Comparison of ENCODE assay signal across 19 mouse cellular contexts in genomic region chr1:187779589-187780178, GRCm38 (mm10).
DNase-seq lines count a peak whose midpoint lies in the region; ATAC-seq lines count a peak whose summit lies in the region.
"Had no signal": no experiment of that assay in that cellular context is flagged by ENCODE, and none has a peak within 500 bp of the region (broad histone marks: within the 10 kb centered on the region; RNA-seq: fewer than 3 reads in every experiment).

No protein-coding gene starts in this region.

- no peaks in the 10 kb centered on the region for H3K9me3 ChIP-seq in midbrain, embryonic 13.5 days
- H3K9me3 ChIP-seq in midbrain, embryonic 11.5 days (ENCODE audit: control insufficient read depth, low read length), result no peaks in the 10 kb centered on the region
- H3K9me3 ChIP-seq in neural tube, embryonic 11.5 days (ENCODE audit: control insufficient read depth, low read length), result no peaks in the 10 kb centered on the region
- peaks cover 3% of the 10 kb centered on the region; the same call in 1 of the 2 replicates for H3K9me3 ChIP-seq in kidney, embryonic 16.5 days (ENCODE audit: low read length)
- no peaks in the 10 kb centered on the region for H3K9me3 ChIP-seq in heart, embryonic 11.5 days (replicated peaks; ENCODE audit: control insufficient read depth, low read length)

- no peaks in the 10 kb centered on the region for H3K4me1 ChIP-seq in midbrain, embryonic 13.5 days (replicated peaks)
- H3K4me1 ChIP-seq in midbrain, embryonic 11.5 days (ENCODE audit: control insufficient read depth, insufficient read depth, low read length), result no peaks in the 10 kb centered on the region
- 0 out of 2 replicates have a peak, but pooled peaks cover 3% of the 10 kb centered on the region for H3K4me1 ChIP-seq in neural tube, embryonic 11.5 days (ENCODE audit: control insufficient read depth, insufficient read depth, low read length)
- H3K4me1 ChIP-seq in kidney, embryonic 16.5 days (ENCODE audit: insufficient read depth, low read length), result no peaks in the 10 kb centered on the region
- no peaks in the 10 kb centered on the region for H3K4me1 ChIP-seq in heart, embryonic 11.5 days (ENCODE audit: control insufficient read depth, insufficient read depth, low read length)
- H3K4me1 ChIP-seq: heart, embryonic 12.5 days; midbrain, embryonic 12.5 days had no signal

- H3K9ac ChIP-seq in midbrain, embryonic 13.5 days (replicated peaks), result no peak overlapping the region
- H3K9ac ChIP-seq in midbrain, embryonic 11.5 days (ENCODE audit: low read length), result no peak overlapping the region
- no peak overlapping the region for H3K9ac ChIP-seq in neural tube, embryonic 11.5 days (ENCODE audit: low read length)
- H3K9ac ChIP-seq in kidney, embryonic 16.5 days (replicated peaks; ENCODE audit: low read length), result no peak overlapping the region
- H3K9ac ChIP-seq in heart, embryonic 11.5 days (ENCODE audit: low read depth, low read length), result no peak overlapping the region
- H3K9ac ChIP-seq: heart, embryonic 12.5 days; liver, embryonic 14.5 days; midbrain, embryonic 12.5 days had no signal

- no peak for DNase-seq in midbrain, embryonic 11.5 days (ENCODE audit: low spot score, missing footprints)
- DNase-seq in embryo, embryonic 11 days, result peak; percentile 53
- DNase-seq in forelimb bud, embryonic 11.5 days (ENCODE audit: low read depth, low spot score), result peak; percentile 53
- peak; percentile 21 for DNase-seq in neural tube, embryonic 11.5 days (ENCODE audit: low spot score)
- DNase-seq: adrenal gland, postnatal 14 days; cerebellum, postnatal 25 days; gastrocnemius, postnatal 25 days; heart, postnatal 36 days; kidney, adult 18-20 months; kidney, postnatal 36 days; lung, postnatal 14 days; thymus, postnatal 25 days had no signal

- 76% methylated on average over 10 of the region's 10 CpGs for WGBS in midbrain, embryonic 13.5 days
- 80% methylated on average over 10 of the region's 10 CpGs for WGBS in midbrain, embryonic 11.5 days
- 56% methylated on average over 10 of the region's 10 CpGs for WGBS in neural tube, embryonic 11.5 days
- WGBS in kidney, embryonic 16.5 days, result 77% methylated on average over 10 of the region's 10 CpGs
- WGBS in heart, embryonic 11.5 days (ENCODE audit: insufficient replicate concordance), result 74% methylated on average over 10 of the region's 10 CpGs

- ATAC-seq in midbrain, embryonic 13.5 days, result 0 out of 2 replicates have a peak, but pooled peaks have one; percentile 27
- ATAC-seq in midbrain, embryonic 11.5 days (ENCODE audit: low FRiP score), result no peak
- peak; percentile 45; the same call in 1 of the 2 replicates for ATAC-seq in neural tube, embryonic 11.5 days (ENCODE audit: insufficient read depth, low FRiP score, low TSS enrichment)
- no peak for ATAC-seq in kidney, embryonic 16.5 days (ENCODE audit: low FRiP score, low TSS enrichment)
- no peak for ATAC-seq in heart, embryonic 11.5 days (replicated peaks; ENCODE audit: insufficient number of reproducible peaks, low FRiP score, low TSS enrichment)
- ATAC-seq: CD4-positive, CD25-positive, alpha-beta regulatory T cell, adult 4 months had no signal

- no peaks in the 10 kb centered on the region for H3K36me3 ChIP-seq in midbrain, embryonic 13.5 days
- H3K36me3 ChIP-seq in midbrain, embryonic 11.5 days (ENCODE audit: control insufficient read depth, insufficient read depth, low read length), result no peaks in the 10 kb centered on the region
- H3K36me3 ChIP-seq in neural tube, embryonic 11.5 days (ENCODE audit: control insufficient read depth, insufficient read depth, low read length), result no peaks in the 10 kb centered on the region
- no peaks in the 10 kb centered on the region for H3K36me3 ChIP-seq in kidney, embryonic 16.5 days (ENCODE audit: insufficient read depth, low read length)
- H3K36me3 ChIP-seq in heart, embryonic 11.5 days (ENCODE audit: control insufficient read depth, insufficient read depth, low read length), result no peaks in the 10 kb centered on the region
- H3K36me3 ChIP-seq: heart, embryonic 12.5 days; midbrain, embryonic 12.5 days had no signal

- no peak overlapping the region for H3K4me3 ChIP-seq in midbrain, embryonic 13.5 days (replicated peaks)
- H3K4me3 ChIP-seq in midbrain, embryonic 11.5 days (ENCODE audit: low read depth, low read length), result no peak overlapping the region
- H3K4me3 ChIP-seq in neural tube, embryonic 11.5 days (ENCODE audit: low read depth, low read length), result no peak overlapping the region
- H3K4me3 ChIP-seq in kidney, embryonic 16.5 days (ENCODE audit: low read length), result no peak overlapping the region
- H3K4me3 ChIP-seq in heart, embryonic 11.5 days (ENCODE audit: low read depth, low read length), result no peak overlapping the region
- H3K4me3 ChIP-seq: heart, embryonic 12.5 days; midbrain, embryonic 12.5 days had no signal

- no peak overlapping the region for H3K4me2 ChIP-seq in midbrain, embryonic 13.5 days (replicated peaks)
- no peak overlapping the region for H3K4me2 ChIP-seq in midbrain, embryonic 11.5 days
- H3K4me2 ChIP-seq in neural tube, embryonic 11.5 days (ENCODE audit: low read depth), result no peak overlapping the region
- no peak overlapping the region for H3K4me2 ChIP-seq in kidney, embryonic 16.5 days (replicated peaks; ENCODE audit: low read depth, low read length)
- H3K4me2 ChIP-seq in heart, embryonic 11.5 days, result no peak overlapping the region
- H3K4me2 ChIP-seq: heart, embryonic 12.5 days; midbrain, embryonic 12.5 days had no signal

- H3K27ac ChIP-seq in midbrain, embryonic 13.5 days, result no peak overlapping the region
- H3K27ac ChIP-seq in midbrain, embryonic 11.5 days (ENCODE audit: low read depth, low read length), result no peak overlapping the region
- no peak overlapping the region for H3K27ac ChIP-seq in neural tube, embryonic 11.5 days (ENCODE audit: low read depth, low read length)
- H3K27ac ChIP-seq in kidney, embryonic 16.5 days (ENCODE audit: low read length), result no peak overlapping the region
- no peak overlapping the region for H3K27ac ChIP-seq in heart, embryonic 11.5 days (ENCODE audit: low read depth, low read length)
- H3K27ac ChIP-seq: liver, embryonic 14.5 days; midbrain, embryonic 12.5 days had no signal

- no peaks in the 10 kb centered on the region for H3K27me3 ChIP-seq in midbrain, embryonic 13.5 days
- no peaks in the 10 kb centered on the region for H3K27me3 ChIP-seq in midbrain, embryonic 11.5 days (ENCODE audit: control insufficient read depth, insufficient read depth, low read length)
- no peaks in the 10 kb centered on the region for H3K27me3 ChIP-seq in neural tube, embryonic 11.5 days (ENCODE audit: control insufficient read depth, insufficient read depth, low read length)
- H3K27me3 ChIP-seq in kidney, embryonic 16.5 days (ENCODE audit: insufficient read depth, low read length), result no peaks in the 10 kb centered on the region
- H3K27me3 ChIP-seq in heart, embryonic 11.5 days (ENCODE audit: control insufficient read depth, insufficient read depth, low read length), result no peaks in the 10 kb centered on the region
- H3K27me3 ChIP-seq: heart, embryonic 12.5 days; midbrain, embryonic 12.5 days had no signal

Comparison
In these comparisons a context has a peak if more than half of its experiments do, and no peak if none do; other contexts are left out.
1. ATAC-seq: peak in midbrain, embryonic 13.5 days (single experiment) and neural tube, embryonic 11.5 days (single experiment); none in midbrain, embryonic 11.5 days (single experiment), kidney, embryonic 16.5 days (single experiment) and heart, embryonic 11.5 days (single experiment).